Mouse (Mus musculus): ENCODE data around the gene Olfr1412. TPM values are rescaled to one million over a fixed set of nuclear protein-coding genes. Genes with fewer than 3 reads are reported as not detected.
A peak's percentile ranks its signal among the peaks of the same experiment; 100 is the strongest.

Gene Olfr1412
- polyA plus RNA-seq, 1 experiment from 2014 or later, result not detected

DNA sequence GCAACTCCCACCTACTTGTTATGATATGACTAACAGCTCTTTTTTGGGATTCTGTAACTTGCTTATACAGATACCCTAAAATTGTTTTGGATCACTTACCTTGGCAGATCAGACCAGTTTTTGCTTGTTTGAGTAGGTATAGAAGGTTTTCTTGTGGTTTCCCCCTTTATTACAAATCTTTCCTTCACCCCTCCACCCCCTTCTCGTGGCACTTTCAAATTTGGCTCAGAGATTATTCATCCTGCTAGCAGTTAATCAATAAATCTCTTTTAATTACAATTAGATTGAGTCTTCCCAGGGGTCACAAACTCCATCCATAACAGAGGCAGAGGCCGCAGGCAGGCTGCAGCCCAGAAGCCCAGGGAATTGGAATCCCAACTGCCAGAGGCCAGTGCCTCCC is 31.9 kb downstream of the Olfr1412 start, which contains the start of gene Olfr12:
Gene Olfr12, plus strand, starts transcription at position 301 of the 400 bp plus-strand sequence.
- no peak for ATAC-seq (ENCODE audit: insufficient read depth, low FRiP score, low read depth)
- H3K4me2 ChIP-seq, result no peak within 1 kb of the TSS
- H3K27me3 ChIP-seq (replicated peaks), result no peaks in the 10 kb centered on the region
- no peaks in the 10 kb centered on the region for H3K9me3 ChIP-seq
- H3K27ac ChIP-seq, result no peak within 1 kb of the TSS
- H3K36me3 ChIP-seq, result no peaks in the 10 kb centered on the region
- no peak within 1 kb of the TSS for H3K4me3 ChIP-seq (replicated peaks)
- H3K4me1 ChIP-seq, result no peaks in the 10 kb centered on the region
- no peak within 1 kb of the TSS for H3K9ac ChIP-seq
- 56% methylated on average over 2 of the region's 2 CpGs for WGBS

DNA sequence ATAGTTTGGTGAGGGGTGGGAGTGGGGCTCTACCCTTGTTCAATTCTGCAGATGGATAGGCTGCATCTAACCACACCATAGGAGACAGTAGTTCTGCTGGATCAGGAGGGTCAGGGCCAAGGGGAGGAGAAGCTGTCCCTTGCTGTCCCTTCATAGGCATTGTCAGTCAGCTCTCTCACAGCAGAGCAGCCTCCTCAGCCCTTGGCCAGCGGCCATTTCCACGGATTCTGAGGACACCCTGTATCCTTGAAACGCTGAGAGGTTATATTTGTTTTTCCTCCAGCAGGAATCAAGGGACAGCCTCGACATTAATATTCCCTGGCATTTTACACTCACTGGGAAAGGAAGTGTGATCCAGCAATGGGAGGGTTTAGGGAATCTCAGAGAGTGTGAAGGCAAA is 32.8 kb downstream of the Olfr1412 start:
- 54% methylated on average over 4 of the region's 4 CpGs for WGBS
- Histone ChIP-seq H3K9me3 (no peaks in the 10 kb centered on the region), H3K4me3 (replicated peaks) (no peak overlapping the region), H3K9ac (no peak overlapping the region), H3K4me2 (no peak overlapping the region), H3K36me3 (no peaks in the 10 kb centered on the region), H3K27me3 (replicated peaks) (no peaks in the 10 kb centered on the region), H3K4me1 (no peaks in the 10 kb centered on the region), H3K27ac (no peak overlapping the region)
- no peak for ATAC-seq (ENCODE audit: insufficient read depth, low FRiP score, low read depth)

DNA sequence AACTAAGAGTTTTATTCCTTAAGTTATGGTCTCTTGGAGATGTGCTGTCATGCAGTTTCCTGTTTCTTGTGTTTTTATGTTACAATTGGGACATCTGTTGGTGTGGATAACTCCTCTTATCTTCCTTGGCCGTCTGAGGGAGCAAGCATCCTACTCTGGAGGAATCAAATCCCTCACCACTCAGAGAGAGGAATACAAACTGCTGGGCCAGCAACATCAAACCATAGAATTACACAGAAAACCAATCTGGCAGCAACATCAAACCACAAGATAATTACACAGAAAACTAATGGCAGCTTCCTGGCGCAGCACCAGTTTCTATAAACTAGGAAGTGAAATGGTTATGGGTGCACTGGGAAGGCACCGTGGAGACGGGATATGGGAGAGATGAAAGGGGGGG is 42.6 kb downstream of the Olfr1412 start:
- Histone ChIP-seq H3K27ac (no peak overlapping the region), H3K9me3 (no peaks in the 10 kb centered on the region), H3K4me2 (no peak overlapping the region), H3K36me3 (no peaks in the 10 kb centered on the region), H3K27me3 (replicated peaks) (no peaks in the 10 kb centered on the region), H3K9ac (no peak overlapping the region), H3K4me3 (replicated peaks) (no peak overlapping the region), H3K4me1 (no peaks in the 10 kb centered on the region)
- WGBS, result 67% methylated on average over 4 of the region's 4 CpGs
- no peak for ATAC-seq (ENCODE audit: insufficient read depth, low FRiP score, low read depth)

DNA sequence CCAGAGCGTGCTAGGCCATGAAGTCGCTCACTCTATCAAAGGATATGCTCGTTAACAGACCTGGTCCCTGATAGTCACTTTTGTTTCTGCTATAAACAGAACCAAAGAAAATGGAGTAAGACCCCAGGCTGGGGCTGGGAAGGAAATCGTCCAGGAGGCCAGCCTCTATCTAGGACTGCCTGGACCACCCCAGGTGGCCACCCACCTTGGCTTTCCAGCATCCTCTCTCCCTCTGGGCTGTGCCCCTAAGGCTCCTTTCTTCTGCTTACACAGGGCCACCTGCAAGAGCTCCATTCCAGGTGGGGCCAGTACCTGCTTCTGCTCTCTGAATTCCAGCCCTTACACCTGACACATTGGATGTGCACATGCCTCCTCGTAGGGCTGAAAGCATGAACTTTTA is 46.6 kb downstream of the Olfr1412 start:
- no peaks in the 10 kb centered on the region for H3K4me1 ChIP-seq
- no peak overlapping the region for H3K9ac ChIP-seq
- H3K27me3 ChIP-seq (replicated peaks), result no peaks in the 10 kb centered on the region
- H3K36me3 ChIP-seq, result peaks cover 8% of the 10 kb centered on the region; the same call in 1 of the 2 replicates
- 67% methylated on average over 5 of the region's 5 CpGs for WGBS
- no peak for ATAC-seq (ENCODE audit: insufficient read depth, low FRiP score, low read depth)
- no peak overlapping the region for H3K27ac ChIP-seq
- no peak overlapping the region for H3K4me3 ChIP-seq (replicated peaks)
- H3K4me2 ChIP-seq, result no peak overlapping the region
- H3K9me3 ChIP-seq, result no peaks in the 10 kb centered on the region

GRCm38 (mm10) chr1:92632948-92633347 is 47.4 kb downstream of the Olfr1412 start:
- 67% methylated on average over 6 of the region's 6 CpGs for WGBS
- no peak overlapping the region for H3K27ac ChIP-seq
- H3K27me3 ChIP-seq (replicated peaks), result no peaks in the 10 kb centered on the region
- peaks cover 15% of the 10 kb centered on the region; the same call in 1 of the 2 replicates for H3K36me3 ChIP-seq
- no peak for ATAC-seq (ENCODE audit: insufficient read depth, low FRiP score, low read depth)
- no peaks in the 10 kb centered on the region for H3K4me1 ChIP-seq
- no peak overlapping the region for H3K4me2 ChIP-seq
- no peak overlapping the region for H3K4me3 ChIP-seq (replicated peaks)
- no peak overlapping the region for H3K9ac ChIP-seq
- no peaks in the 10 kb centered on the region for H3K9me3 ChIP-seq

DNA sequence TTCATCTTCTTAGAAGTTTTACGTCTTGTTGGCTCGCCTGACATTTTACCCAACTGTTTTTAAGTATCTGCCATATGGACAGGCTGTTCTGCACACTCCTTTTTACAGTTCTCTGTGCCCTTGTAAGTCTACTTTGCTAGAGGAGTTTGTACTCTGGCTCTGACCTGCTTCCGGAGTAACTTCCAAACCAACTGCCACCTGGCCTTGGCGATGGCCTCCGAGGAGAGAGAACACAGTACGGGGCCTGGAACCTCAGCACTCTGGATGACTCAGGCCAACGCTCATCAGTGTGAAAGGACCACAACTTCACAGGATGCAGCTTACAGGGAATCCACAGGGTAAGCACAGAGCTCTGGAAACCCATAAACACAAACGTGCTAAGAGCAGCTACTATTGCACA is 48.1 kb downstream of the Olfr1412 start:
- 85% methylated on average over 8 of the region's 8 CpGs for WGBS

GRCm38 (mm10) chr1:92634569-92634968 is 49.0 kb downstream of the Olfr1412 start:
- H3K27ac ChIP-seq, result no peak overlapping the region
- H3K4me3 ChIP-seq (replicated peaks), result no peak overlapping the region
- no peaks in the 10 kb centered on the region for H3K9me3 ChIP-seq
- H3K36me3 ChIP-seq, result peaks cover 15% of the 10 kb centered on the region; the same call in 1 of the 2 replicates
- ATAC-seq (ENCODE audit: insufficient read depth, low FRiP score, low read depth), result no peak
- 48% methylated on average over 1 of the region's 1 CpGs for WGBS
- H3K4me2 ChIP-seq, result no peak overlapping the region
- no peak overlapping the region for H3K9ac ChIP-seq
- H3K27me3 ChIP-seq (replicated peaks), result no peaks in the 10 kb centered on the region
- no peaks in the 10 kb centered on the region for H3K4me1 ChIP-seq

More for the DNA sequence above, 48.1 kb downstream of the Olfr1412 start:
- Histone ChIP-seq H3K27me3 (replicated peaks) (no peaks in the 10 kb centered on the region), H3K4me3 (replicated peaks) (no peak overlapping the region), H3K36me3 (peaks cover 15% of the 10 kb centered on the region; the same call in 1 of the 2 replicates), H3K4me1 (no peaks in the 10 kb centered on the region), H3K9ac (no peak overlapping the region), H3K4me2 (no peak overlapping the region), H3K27ac (no peak overlapping the region), H3K9me3 (no peaks in the 10 kb centered on the region)
- ATAC-seq (ENCODE audit: insufficient read depth, low FRiP score, low read depth), result no peak

DNA sequence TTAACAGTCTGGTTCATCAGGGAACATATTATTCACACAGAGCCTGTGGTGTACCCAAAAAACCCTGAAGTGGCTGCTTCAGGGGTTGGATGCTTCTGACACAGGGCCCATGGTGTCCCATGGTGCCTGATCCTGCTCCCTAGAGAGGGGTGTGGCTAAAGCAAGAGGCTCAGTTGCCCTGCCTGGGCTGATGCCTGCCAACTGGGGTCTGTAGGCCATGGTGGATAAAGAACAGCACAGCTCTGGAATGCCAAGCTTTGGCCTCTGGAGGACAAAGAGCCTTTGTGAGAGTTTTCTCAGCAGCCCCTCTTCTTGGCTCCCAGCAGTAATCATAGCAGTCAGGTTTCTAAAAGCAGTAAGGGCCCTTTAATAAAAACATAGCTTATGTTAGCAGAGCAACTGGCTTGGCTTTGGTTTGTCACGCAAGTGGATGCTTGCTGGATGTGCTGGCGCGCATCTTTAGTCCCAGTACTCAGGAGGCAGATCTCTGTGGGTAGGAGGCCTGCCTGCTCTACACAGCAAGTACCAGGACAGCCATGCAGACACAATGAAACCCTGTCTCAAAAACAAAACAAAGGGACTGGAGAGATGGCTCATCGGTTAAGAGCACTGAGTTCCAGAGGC is 49.5 kb downstream of the Olfr1412 start:
- H3K4me2 ChIP-seq, result no peak overlapping the region
- H3K9me3 ChIP-seq, result no peaks in the 10 kb centered on the region
- H3K9ac ChIP-seq, result no peak overlapping the region
- no peak overlapping the region for H3K27ac ChIP-seq
- H3K4me3 ChIP-seq (replicated peaks), result no peak overlapping the region
- peak; percentile 25; the same call in 1 of the 2 replicates for ATAC-seq (ENCODE audit: insufficient read depth, low FRiP score, low read depth)
- H3K27me3 ChIP-seq (replicated peaks), result no peaks in the 10 kb centered on the region
- WGBS, result 85% methylated on average over 4 of the region's 4 CpGs
- peaks cover 15% of the 10 kb centered on the region; the same call in 1 of the 2 replicates for H3K36me3 ChIP-seq
- H3K4me1 ChIP-seq, result peaks cover under 1% of the 10 kb centered on the region; the same call in 1 of the 2 replicates

DNA sequence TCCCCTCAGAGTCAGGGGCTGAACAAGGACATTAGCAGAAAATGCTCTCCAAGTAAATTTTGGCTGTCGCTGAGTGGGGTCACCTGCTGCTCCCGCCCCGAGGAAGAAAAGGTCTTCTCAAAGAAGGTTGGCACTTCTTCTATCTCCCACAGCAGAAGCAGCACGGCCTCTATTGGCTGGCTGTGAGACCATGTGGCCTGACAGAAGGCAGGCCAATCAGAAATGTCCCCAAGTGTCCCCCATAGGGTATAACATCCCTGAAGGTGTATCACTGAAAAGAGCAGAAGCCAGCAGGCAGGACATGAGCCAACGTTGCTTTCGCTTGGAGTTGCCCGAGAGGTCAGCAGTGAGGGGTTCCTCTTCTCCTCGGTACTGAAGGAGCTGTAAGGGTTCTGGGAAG is 50.4 kb downstream of the Olfr1412 start:
- Histone ChIP-seq H3K27ac (no peak overlapping the region), H3K4me3 (replicated peaks) (no peak overlapping the region), H3K4me1 (peaks cover 10% of the 10 kb centered on the region), H3K27me3 (replicated peaks) (no peaks in the 10 kb centered on the region), H3K9me3 (no peaks in the 10 kb centered on the region), H3K36me3 (peaks cover 15% of the 10 kb centered on the region; the same call in 1 of the 2 replicates), H3K4me2 (no peak overlapping the region), H3K9ac (no peak overlapping the region)
- WGBS, result 81% methylated on average over 8 of the region's 8 CpGs
- ATAC-seq (ENCODE audit: insufficient read depth, low FRiP score, low read depth), result no peak

DNA sequence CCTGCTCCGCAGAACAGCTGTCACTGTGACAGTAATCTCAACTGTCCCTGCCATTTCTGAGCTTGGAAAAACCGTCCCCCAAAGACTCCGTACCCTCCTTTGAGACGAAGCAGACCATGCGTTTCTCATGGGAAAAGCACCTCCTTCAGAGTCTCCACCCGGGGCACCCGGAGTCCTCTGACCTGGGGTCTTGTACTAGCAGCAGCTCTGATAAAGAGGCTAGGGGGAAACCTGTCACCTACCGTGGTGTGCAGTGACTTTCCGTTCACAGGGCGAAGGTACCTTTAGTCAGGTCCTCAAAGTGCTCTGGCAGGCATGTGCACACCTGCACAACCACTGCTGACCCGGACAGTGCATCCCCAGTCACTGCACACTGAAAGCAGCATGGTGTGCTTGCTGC is 51.1 kb downstream of the Olfr1412 start:
- no peak overlapping the region for H3K4me3 ChIP-seq (replicated peaks)
- H3K36me3 ChIP-seq, result peaks cover 15% of the 10 kb centered on the region; the same call in 1 of the 2 replicates
- H3K9me3 ChIP-seq, result no peaks in the 10 kb centered on the region
- H3K4me1 ChIP-seq, result peaks cover 12% of the 10 kb centered on the region
- ATAC-seq (ENCODE audit: insufficient read depth, low FRiP score, low read depth), result no peak
- H3K27ac ChIP-seq, result no peak overlapping the region
- no peak overlapping the region for H3K9ac ChIP-seq
- WGBS, result 91% methylated on average over 11 of the region's 11 CpGs
- no peaks in the 10 kb centered on the region for H3K27me3 ChIP-seq (replicated peaks)
- H3K4me2 ChIP-seq, result no peak overlapping the region

DNA sequence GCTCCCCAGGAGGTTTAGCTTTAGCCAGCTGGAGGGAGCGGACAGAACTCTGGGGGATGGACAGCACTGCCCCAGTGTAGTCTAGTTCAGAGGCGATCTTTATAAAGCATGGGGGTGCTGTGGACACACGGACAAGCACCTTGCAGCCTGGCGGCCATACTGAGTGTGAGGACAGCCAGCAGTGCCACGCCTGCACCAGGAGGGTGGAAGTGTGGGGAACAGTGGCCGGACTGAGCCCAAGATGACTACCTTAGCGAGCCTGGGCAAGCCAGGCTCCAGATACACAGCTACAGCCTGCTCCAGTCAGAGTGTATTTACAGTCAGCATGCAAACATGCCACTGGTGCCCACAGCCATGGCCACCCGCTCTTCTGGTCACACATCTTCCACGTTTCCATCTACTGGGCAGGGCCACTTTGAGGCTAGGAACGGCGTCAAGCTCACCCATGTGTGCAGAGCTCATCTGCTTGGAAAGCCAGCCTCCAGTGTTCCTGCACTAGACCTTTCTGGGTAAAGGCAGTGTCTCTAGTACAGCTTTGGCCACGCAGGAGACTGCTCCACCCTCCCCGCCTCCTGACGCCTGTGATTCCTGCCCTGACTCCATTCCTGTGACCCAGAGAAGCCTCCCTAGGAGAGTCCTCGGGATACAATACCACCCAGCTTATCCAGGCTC is 52.1 kb downstream of the Olfr1412 start:
- Histone ChIP-seq H3K9ac (no peak overlapping the region), H3K4me3 (replicated peaks) (no peak overlapping the region), H3K36me3 (peaks cover 15% of the 10 kb centered on the region; the same call in 1 of the 2 replicates), H3K4me1 (peaks cover 12% of the 10 kb centered on the region), H3K27me3 (replicated peaks) (no peaks in the 10 kb centered on the region), H3K9me3 (no peaks in the 10 kb centered on the region), H3K4me2 (no peak overlapping the region), H3K27ac (no peak overlapping the region)
- 92% methylated on average over 15 of the region's 15 CpGs for WGBS
- no peak for ATAC-seq (ENCODE audit: insufficient read depth, low FRiP score, low read depth)

GRCm38 (mm10) chr1:92638181-92638580 is 52.6 kb downstream of the Olfr1412 start:
- no peak overlapping the region for H3K27ac ChIP-seq
- no peak overlapping the region for H3K9ac ChIP-seq
- 80% methylated on average over 3 of the region's 3 CpGs for WGBS
- no peaks in the 10 kb centered on the region for H3K27me3 ChIP-seq (replicated peaks)
- ATAC-seq (ENCODE audit: insufficient read depth, low FRiP score, low read depth), result no peak
- H3K4me3 ChIP-seq (replicated peaks), result no peak overlapping the region
- H3K4me2 ChIP-seq, result no peak overlapping the region
- peaks cover 12% of the 10 kb centered on the region for H3K4me1 ChIP-seq
- H3K9me3 ChIP-seq, result no peaks in the 10 kb centered on the region
- peaks cover 15% of the 10 kb centered on the region; the same call in 1 of the 2 replicates for H3K36me3 ChIP-seq
